Mouse (Mus musculus): ENCODE data around the gene Celsr2. TPM values are rescaled to one million over a fixed set of nuclear protein-coding genes. Genes with fewer than 3 reads are reported as not detected.

The Celsr2 gene
- total RNA-seq, 1 experiment = 7.9 TPM

GRCm38 (mm10) chr3:108372274-108372673 is 43.1 kb downstream of the Celsr2 start:
- no peak overlapping the region for H3K27ac ChIP-seq (ENCODE audit: insufficient read depth, low read depth, low read length, poor library complexity, severe bottlenecking)
- DNase-seq (ENCODE audit: low read depth, low spot score) = no peak
- H3K36me3 ChIP-seq (ENCODE audit: control insufficient read depth, insufficient read depth, low read length, poor library complexity, severe bottlenecking) = no peaks in the 10 kb centered on the region
- no peak overlapping the region for H3K4me3 ChIP-seq (ENCODE audit: insufficient read depth in 1 of 2, low read depth in 1 of 2, low read length in 2 of 2, poor library complexity in 1 of 2, severe bottlenecking in 1 of 2)
- H3K9ac ChIP-seq (ENCODE audit: insufficient read depth, low read depth, low read length, poor library complexity, severe bottlenecking) = no peak overlapping the region
- no peaks in the 10 kb centered on the region; a peak in 1 of 4 replicates for H3K4me1 ChIP-seq (ENCODE audit: control insufficient read depth in 2 of 2, insufficient read depth in 2 of 2, low read length in 2 of 2, poor library complexity in 1 of 2)
- in situ Hi-C loops (cut with MboI; ENCODE audit: low sequenced_read_pairs in 2 of 2, unreplicated experiment in 2 of 2) = no loop called here
- TF ChIP-seq CHD2 (IDR thresholded peaks at IDR 0.05; ENCODE audit: low read depth, low read length) (no peak), ZNF384 (IDR thresholded peaks at IDR 0.05; ENCODE audit: low read depth, low read length) (no peak)
- no peaks in the 10 kb centered on the region for H3K9me3 ChIP-seq (ENCODE audit: control insufficient read depth, insufficient read depth, low read depth, low read length)

- Histone ChIP-seq H3K4me1 (ENCODE audit: control insufficient read depth in 2 of 2, insufficient read depth in 2 of 2, low read length in 2 of 2, poor library complexity in 1 of 2) (no peaks in the 10 kb centered on the region; a peak in 1 of 4 replicates), H3K9ac (ENCODE audit: insufficient read depth, low read depth, low read length, poor library complexity, severe bottlenecking) (no peak overlapping the region), H3K27ac (ENCODE audit: insufficient read depth, low read depth, low read length, poor library complexity, severe bottlenecking) (no peak overlapping the region), H3K4me3 (ENCODE audit: insufficient read depth in 1 of 2, low read depth in 1 of 2, low read length in 2 of 2, poor library complexity in 1 of 2, severe bottlenecking in 1 of 2) (no peak overlapping the region), H3K9me3 (ENCODE audit: control insufficient read depth, insufficient read depth, low read depth, low read length) (no peaks in the 10 kb centered on the region), H3K36me3 (ENCODE audit: control insufficient read depth, insufficient read depth, low read length, poor library complexity, severe bottlenecking) (no peaks in the 10 kb centered on the region)
- no peak for DNase-seq (ENCODE audit: low read depth, low spot score)
- no peak for TF ChIP-seq CHD2 (IDR thresholded peaks at IDR 0.05; ENCODE audit: low read depth, low read length)
- in situ Hi-C loops (cut with MboI; ENCODE audit: low sequenced_read_pairs in 2 of 2, unreplicated experiment in 2 of 2) = no loop called here
Measured at GRCm38 (mm10) chr3:108368721-108369120, 46.6 kb downstream of the Celsr2 start.

- H3K4me1 ChIP-seq (ENCODE audit: control insufficient read depth in 2 of 2, insufficient read depth in 2 of 2, low read length in 2 of 2, poor library complexity in 1 of 2) = no peaks in the 10 kb centered on the region; a peak in 1 of 4 replicates
- in situ Hi-C loops (cut with MboI; ENCODE audit: low sequenced_read_pairs in 2 of 2, unreplicated experiment in 2 of 2) = no loop called here
- no peaks in the 10 kb centered on the region for H3K36me3 ChIP-seq (ENCODE audit: control insufficient read depth, insufficient read depth, low read length, poor library complexity, severe bottlenecking)
- H3K4me3 ChIP-seq (ENCODE audit: insufficient read depth in 1 of 2, low read depth in 1 of 2, low read length in 2 of 2, poor library complexity in 1 of 2, severe bottlenecking in 1 of 2) = no peak overlapping the region; a peak in 2 of 4 replicates
- TF ChIP-seq MAFK (IDR thresholded peaks at IDR 0.05; ENCODE audit: insufficient read depth, low read depth, low read length) = no peak
- no peak for TF ChIP-seq HCFC1 (IDR thresholded peaks at IDR 0.05; ENCODE audit: borderline replicate concordance, insufficient read depth, low read length)
- TF ChIP-seq CHD2 (IDR thresholded peaks at IDR 0.05; ENCODE audit: low read depth, low read length) = no peak
- no peak for TF ChIP-seq ZC3H11A (IDR thresholded peaks at IDR 0.05; ENCODE audit: borderline replicate concordance, low read depth, low read length)
- TF ChIP-seq ZNF384 (IDR thresholded peaks at IDR 0.05; ENCODE audit: low read depth, low read length) = no peak
- DNase-seq (ENCODE audit: low read depth, low spot score) = no peak
- no peaks in the 10 kb centered on the region for H3K9me3 ChIP-seq (ENCODE audit: control insufficient read depth, insufficient read depth, low read depth, low read length)
- H3K27ac ChIP-seq (ENCODE audit: insufficient read depth, low read depth, low read length, poor library complexity, severe bottlenecking) = no peak overlapping the region
- H3K9ac ChIP-seq (ENCODE audit: insufficient read depth, low read depth, low read length, poor library complexity, severe bottlenecking) = peak overlapping the region; percentile 6; the same call in 1 of the 2 replicates
Measured at GRCm38 (mm10) chr3:108367828-108368227, 47.5 kb downstream of the Celsr2 start.

GRCm38 (mm10) chr3:108367173-108367572 is 48.2 kb downstream of the Celsr2 start:
- in situ Hi-C loops (cut with MboI; ENCODE audit: low sequenced_read_pairs in 2 of 2, unreplicated experiment in 2 of 2) = no loop called here
- no peaks in the 10 kb centered on the region for H3K9me3 ChIP-seq (ENCODE audit: control insufficient read depth, insufficient read depth, low read depth, low read length)
- H3K4me1 ChIP-seq (ENCODE audit: control insufficient read depth in 2 of 2, insufficient read depth in 2 of 2, low read length in 2 of 2, poor library complexity in 1 of 2) = peaks cover 1 to 2% of the 10 kb centered on the region in 2 experiments; a peak in 2 of 4 replicates
- no peaks in the 10 kb centered on the region for H3K36me3 ChIP-seq (ENCODE audit: control insufficient read depth, insufficient read depth, low read length, poor library complexity, severe bottlenecking)
- peak overlapping the region; percentile 16 to 31; a peak in 3 of 4 replicates for H3K4me3 ChIP-seq (ENCODE audit: insufficient read depth in 1 of 2, low read depth in 1 of 2, low read length in 2 of 2, poor library complexity in 1 of 2, severe bottlenecking in 1 of 2)
- H3K27ac ChIP-seq (ENCODE audit: insufficient read depth, low read depth, low read length, poor library complexity, severe bottlenecking) = no peak overlapping the region
- DNase-seq (ENCODE audit: low read depth, low spot score) = no peak
- no peak for TF ChIP-seq ZC3H11A (IDR thresholded peaks at IDR 0.05; ENCODE audit: borderline replicate concordance, low read depth, low read length)
- TF ChIP-seq ZNF384 (IDR thresholded peaks at IDR 0.05; ENCODE audit: low read depth, low read length) = no peak
- TF ChIP-seq HCFC1 (IDR thresholded peaks at IDR 0.05; ENCODE audit: borderline replicate concordance, insufficient read depth, low read length) = no peak
- TF ChIP-seq CHD2 (IDR thresholded peaks at IDR 0.05; ENCODE audit: low read depth, low read length) = no peak
- no peak for TF ChIP-seq MAFK (IDR thresholded peaks at IDR 0.05; ENCODE audit: insufficient read depth, low read depth, low read length)
- H3K9ac ChIP-seq (ENCODE audit: insufficient read depth, low read depth, low read length, poor library complexity, severe bottlenecking) = peak overlapping the region; percentile 6; the same call in 1 of the 2 replicates

- no peak for DNase-seq (ENCODE audit: low read depth, low spot score)
- no peaks in the 10 kb centered on the region for H3K36me3 ChIP-seq (ENCODE audit: control insufficient read depth, insufficient read depth, low read length, poor library complexity, severe bottlenecking)
- H3K4me1 ChIP-seq (ENCODE audit: control insufficient read depth in 2 of 2, insufficient read depth in 2 of 2, low read length in 2 of 2, poor library complexity in 1 of 2) = peaks cover 4 to 8% of the 10 kb centered on the region in 2 experiments; a peak in 2 of 4 replicates
- H3K27ac ChIP-seq (ENCODE audit: insufficient read depth, low read depth, low read length, poor library complexity, severe bottlenecking) = no peak within 1 kb of the TSS
- no peak for TF ChIP-seq MAFK (IDR thresholded peaks at IDR 0.05; ENCODE audit: insufficient read depth, low read depth, low read length)
- no peak within 1 kb of the TSS for H3K9ac ChIP-seq (ENCODE audit: insufficient read depth, low read depth, low read length, poor library complexity, severe bottlenecking)
- no peaks in the 10 kb centered on the region for H3K9me3 ChIP-seq (ENCODE audit: control insufficient read depth, insufficient read depth, low read depth, low read length)
- in situ Hi-C loops (cut with MboI; ENCODE audit: low sequenced_read_pairs in 2 of 2, unreplicated experiment in 2 of 2) = no loop called here
- H3K4me3 ChIP-seq (ENCODE audit: insufficient read depth in 1 of 2, low read depth in 1 of 2, low read length in 2 of 2, poor library complexity in 1 of 2, severe bottlenecking in 1 of 2) = no peak within 1 kb of the TSS
Measured at GRCm38 (mm10) chr3:108364270-108364995, 50.9 kb downstream of the Celsr2 start, which contains the start of gene Mybphl. TSS of gene Mybphl (plus strand) at chr3:108364911.
